Mouse (Mus musculus) naive thymus-derived CD4-positive, alpha-beta T cell, adult 2 months (primary cell): ENCODE data around the gene Nckipsd.

Experiments used
- DNase-seq: peaks from one replicate; pipeline ENCODE4 v3.0.0-alpha.2; 2011; ENCODE audit warnings: low read depth

The Nckipsd gene

DNA sequence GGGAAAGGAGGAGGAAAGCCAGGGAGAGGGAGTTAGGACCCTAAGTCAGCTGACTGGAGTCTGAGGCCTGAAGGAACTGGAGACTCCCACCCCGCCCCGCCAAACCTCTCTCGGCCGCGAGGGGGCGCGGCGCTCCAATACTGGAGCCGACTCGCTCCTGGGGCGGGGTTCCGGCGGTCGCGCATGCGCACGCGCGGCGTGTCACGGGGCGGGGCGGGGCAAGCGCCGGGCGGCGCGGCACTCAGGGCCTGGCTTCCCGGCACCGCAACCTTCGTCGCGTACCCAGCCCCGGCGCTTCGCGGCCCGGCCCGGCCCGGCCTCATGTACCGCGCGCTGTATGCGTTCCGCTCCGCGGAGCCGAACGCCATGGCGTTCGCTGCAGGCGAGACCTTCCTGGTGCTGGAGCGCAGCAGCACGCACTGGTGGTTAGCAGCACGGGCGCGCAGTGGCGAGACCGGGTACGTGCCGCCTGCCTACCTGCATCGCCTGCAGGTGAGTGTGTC, at the start of gene Nckipsd:
TSS of gene Nckipsd (plus strand) at position 206 of the 503 bp plus-strand sequence.
- DNase-seq, result peak; percentile 97

DNA sequence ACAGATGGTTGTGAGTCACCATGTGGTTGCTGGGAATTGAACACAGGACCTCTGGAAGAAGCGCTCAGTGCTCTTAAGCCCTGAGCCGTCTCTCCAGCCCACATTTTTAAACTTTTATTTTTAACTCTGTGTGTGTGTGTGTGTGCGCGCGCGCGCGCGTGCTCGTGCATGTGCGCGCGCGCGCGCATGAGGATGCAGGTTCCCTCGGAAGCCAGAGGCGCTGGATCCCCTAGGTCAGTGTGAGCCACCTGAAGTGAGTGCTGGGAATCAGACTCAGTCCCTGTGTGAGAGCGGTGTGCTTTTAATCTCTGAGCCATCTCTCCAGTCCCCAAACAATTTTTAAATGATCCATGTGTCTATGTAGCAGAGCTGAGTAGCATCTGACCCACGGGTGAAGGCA, 49.0 kb upstream of the Nckipsd start:
- DNase-seq, result no peak

GRCm38 (mm10) chr9:108759805-108760204, 48.4 kb upstream of the Nckipsd start:
- peak; percentile 67 for DNase-seq

GRCm38 (mm10) chr9:108761561-108761960, 46.6 kb upstream of the Nckipsd start:
- DNase-seq, result no peak

- DNase-seq, result no peak
Measured at GRCm38 (mm10) chr9:108764971-108765370, 43.2 kb upstream of the Nckipsd start.

GRCm38 (mm10) chr9:108776614-108777013, 31.6 kb upstream of the Nckipsd start:
- no peak for DNase-seq

DNA sequence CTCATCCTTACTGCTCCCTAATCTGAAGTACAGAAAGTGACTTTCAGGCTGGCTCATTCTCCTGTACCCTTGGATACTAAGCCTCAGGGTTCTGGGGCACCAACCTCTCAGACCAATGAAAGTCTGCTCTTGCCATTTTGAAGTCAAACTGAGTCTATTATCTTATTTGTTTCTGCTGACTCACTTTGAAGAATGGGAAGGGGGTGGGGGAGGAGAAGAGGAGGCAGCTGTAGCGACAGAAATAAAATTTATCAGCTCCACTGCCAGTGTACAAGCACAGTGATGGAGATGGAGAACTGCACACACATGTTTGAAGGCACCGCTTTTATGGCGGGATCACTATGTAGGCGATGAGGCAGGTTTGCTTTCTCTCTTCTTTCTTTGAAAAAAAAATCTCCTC, 30.9 kb upstream of the Nckipsd start:
- DNase-seq, result no peak

DNA sequence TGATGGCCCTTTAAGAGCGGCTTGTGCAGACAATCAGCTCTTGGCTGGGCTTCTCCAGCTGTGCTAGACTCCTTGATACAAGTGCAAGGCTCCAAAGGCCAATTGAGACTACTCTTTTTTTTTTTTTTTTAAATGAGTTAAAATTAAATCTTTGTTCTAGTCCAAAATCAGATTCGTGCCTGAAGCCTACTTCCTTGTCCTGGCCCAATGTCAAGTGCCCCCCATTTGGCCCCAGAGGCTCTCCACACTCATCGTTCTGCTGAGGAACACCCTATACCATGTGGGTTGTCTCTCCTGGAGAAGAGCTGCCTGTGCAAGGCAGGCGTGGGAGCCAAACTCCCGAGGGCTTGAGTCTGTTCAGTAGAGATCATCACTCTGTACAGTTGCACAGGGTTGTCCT, 27.2 kb upstream of the Nckipsd start:
- no peak for DNase-seq

- no peak for DNase-seq
Measured at GRCm38 (mm10) chr9:108781891-108782290, 26.3 kb upstream of the Nckipsd start.

GRCm38 (mm10) chr9:108782836-108783547, 25.2 kb upstream of the Nckipsd start:
- no peak for DNase-seq

- peak; percentile 89 for DNase-seq
Measured at GRCm38 (mm10) chr9:108783548-108784463, 24.4 kb upstream of the Nckipsd start, which contains the start of gene Ip6k2. Gene Ip6k2, plus strand, starts transcription at chr9:108783796.

- no peak for DNase-seq
Measured at GRCm38 (mm10) chr9:108785416-108785815, 22.8 kb upstream of the Nckipsd start.

DNA sequence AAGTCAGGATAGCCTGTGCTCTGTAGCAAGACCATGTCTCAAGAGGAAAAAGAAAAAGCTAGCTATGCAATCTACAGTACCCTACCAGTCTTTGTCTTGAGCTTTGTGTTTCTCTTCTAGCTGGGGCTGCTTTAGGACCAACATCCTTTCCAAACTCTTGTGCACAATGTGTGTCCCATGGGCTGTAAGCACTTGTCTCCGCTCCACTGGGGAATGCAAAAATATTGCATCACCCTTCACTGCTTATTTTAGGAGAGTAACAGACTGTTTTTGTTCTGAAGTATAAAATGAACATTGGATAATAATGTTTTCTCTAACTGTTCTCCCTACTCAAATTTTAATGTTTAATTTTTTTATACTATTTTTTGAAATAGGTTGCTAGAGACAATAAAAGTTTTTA, 21.7 kb upstream of the Nckipsd start:
- no peak for DNase-seq

GRCm38 (mm10) chr9:108787080-108787479, 21.1 kb upstream of the Nckipsd start:
- DNase-seq, result no peak

GRCm38 (mm10) chr9:108788713-108789112, 19.5 kb upstream of the Nckipsd start:
- no peak for DNase-seq

DNA sequence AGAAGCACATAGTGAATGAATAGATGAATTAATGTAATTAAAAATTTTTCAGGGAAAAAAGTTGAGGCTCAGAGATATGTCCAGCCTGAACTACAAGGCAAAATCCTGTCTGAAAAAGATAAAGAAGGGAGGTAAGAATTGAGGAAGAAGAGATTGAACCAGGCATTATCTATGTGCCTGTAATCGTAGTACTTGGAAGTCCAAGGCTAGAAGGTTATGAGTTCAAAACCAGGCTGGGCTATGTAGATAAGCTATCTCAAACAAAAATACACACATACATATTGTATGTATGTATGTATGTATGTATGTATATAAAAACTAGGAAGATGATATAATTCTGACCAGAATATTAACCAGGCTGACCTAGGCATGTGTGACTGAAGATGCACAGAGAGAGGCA, 15.9 kb upstream of the Nckipsd start:
- DNase-seq, result no peak

DNA sequence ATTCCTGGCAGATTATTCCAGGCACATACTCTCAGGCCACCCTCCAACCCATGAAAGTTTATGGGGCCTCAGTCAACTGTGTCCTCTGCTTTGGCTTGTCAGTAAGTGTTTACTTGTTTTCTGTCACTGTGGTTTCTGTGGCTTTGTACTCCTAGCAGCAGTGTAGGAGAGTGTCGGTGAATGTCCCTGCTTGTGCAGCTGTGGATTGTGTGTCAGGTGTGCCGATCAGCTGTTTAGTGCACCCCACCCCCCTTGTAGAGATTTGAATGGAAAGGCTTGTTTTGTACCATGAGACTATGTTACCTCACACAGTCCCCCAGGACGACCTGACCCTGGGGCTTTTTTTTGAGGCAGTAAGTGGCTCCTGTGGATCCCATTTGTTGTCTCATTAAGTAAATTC, 15.4 kb upstream of the Nckipsd start:
- DNase-seq, result peak; percentile 58

DNA sequence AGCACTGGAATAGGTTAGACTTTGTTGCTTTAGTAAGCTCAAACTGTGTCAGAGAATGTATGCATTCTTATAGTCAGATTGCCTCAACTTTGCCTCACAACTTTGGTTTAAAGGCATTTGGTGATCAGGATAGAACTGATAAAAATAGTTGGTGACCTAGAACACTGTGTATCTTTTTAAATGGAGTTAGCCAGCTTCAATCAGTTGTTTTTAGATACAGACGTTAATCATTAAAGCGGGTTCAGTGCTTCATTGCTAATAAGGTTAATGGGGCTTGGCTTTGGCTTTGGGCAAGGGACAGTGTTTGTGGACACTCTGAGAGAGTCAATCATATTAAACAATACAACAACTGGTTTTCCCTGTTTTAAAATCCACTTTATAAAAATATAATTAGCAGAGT, 12.9 kb upstream of the Nckipsd start:
- no peak for DNase-seq

- DNase-seq, result no peak
Measured at GRCm38 (mm10) chr9:108795762-108796161, 12.4 kb upstream of the Nckipsd start.

DNA sequence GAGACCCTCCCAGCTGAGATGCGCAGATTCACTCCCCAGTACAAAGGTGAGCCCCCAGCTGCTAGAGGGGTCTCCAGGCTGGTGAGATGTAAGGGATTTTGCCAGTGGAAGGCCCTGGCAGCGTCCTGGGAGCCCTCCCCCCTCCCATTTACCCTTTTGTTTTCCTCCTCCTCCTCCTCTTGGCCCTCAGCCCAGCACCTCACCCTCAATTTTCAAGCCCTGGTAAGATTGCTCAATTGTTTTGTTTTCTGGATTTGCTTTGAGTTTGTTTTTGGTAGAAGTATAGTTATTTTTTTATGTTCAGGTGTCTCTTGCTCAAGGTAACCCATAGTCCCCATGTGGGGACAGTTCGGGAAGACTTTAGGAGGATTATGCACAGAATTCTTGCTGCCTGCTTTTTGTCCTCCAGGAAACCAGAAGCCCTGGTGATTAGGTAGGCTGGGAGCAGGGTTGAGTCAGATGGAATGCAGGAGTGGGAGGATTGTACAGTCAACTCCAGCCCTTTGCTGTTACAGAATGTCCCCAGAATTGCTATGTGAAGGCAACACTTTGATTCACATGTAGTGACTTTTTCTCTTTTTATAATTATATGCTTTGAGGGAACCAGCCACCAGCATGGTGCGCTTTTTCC, 11.7 kb upstream of the Nckipsd start:
- DNase-seq, result no peak

DNA sequence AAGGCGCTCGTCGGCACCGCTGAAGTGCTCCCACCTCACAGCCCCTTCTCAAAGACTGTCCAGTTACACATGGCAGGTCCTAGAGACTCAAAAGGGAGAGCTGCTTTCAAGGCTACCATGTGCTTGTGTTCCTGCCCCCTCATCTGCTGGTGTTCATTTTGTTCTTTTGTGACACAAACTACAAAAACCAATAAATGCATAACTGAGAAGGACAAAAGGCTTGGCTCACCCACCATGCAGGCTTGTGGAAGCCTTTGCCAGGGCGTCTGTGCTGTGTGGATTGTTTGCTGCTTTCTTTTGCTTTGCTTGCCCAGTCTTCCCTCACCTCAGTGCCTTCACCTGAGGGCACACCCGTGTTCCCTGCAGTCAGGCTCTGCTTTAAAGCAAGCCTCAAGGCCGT, 10.7 kb upstream of the Nckipsd start:
- no peak for DNase-seq

- no peak for DNase-seq
Measured at GRCm38 (mm10) chr9:108798508-108799075, 9.6 kb upstream of the Nckipsd start.
